Mouse (Mus musculus) liver (tissue): Measurements from ENCODE around the gene Mlec.
A peak's percentile ranks its signal among the peaks of the same experiment; 100 is the strongest.
"Not testable (repeated sequence)": the region's sequence is repeated elsewhere in the genome, so short reads cannot be mapped to it uniquely, and the experiment has no call there.

ENCODE experiments used
- DNase-seq: peaks from one replicate; pipeline ENCODE4 v3.0.0-alpha.2; 2020; ENCODE audit warnings: mixed read lengths

Mlec gene

DNA sequence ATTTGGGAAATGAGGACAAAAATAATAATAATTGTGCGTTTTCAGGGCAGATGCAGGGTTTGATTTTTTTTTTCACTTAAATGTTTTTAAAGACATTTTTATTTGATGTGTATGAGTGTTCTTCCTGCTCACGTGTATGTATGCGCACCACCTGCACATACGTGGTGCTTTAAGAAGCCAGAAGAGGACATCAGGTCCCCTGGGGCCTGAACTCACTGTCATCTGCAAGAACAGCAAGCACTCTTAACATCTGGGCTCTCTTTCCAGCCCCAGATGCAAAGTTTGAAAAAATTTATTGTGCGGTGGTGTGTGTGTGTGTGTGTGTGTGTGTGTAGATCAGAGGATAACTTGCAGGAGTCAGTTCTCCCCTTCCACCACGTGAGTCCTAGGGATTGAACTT is 19.9 kb upstream of the Mlec start:
- DNase-seq = no peak

GRCm38 (mm10) chr5:115174554-115174953 is 16.6 kb upstream of the Mlec start:
- DNase-seq = no peak

DNA sequence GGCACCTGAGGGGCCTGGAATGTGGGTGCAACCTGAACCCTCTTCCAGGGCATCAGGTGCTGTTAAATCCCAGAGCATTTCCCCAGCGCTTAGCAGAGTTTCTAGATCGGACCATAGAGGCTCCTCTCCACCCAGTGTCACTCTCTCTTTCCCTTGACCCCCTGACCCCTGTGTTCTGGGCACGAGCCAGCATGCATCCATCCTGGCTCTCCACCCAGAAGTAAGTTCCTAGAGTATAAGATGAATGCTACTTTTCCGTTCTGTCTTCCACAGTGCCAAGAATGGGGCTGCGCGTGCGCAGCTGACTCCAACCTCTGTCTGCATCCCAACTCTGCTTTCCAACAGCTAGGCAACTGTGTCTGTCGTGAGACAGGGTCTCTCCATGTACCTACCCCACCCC is 12.2 kb upstream of the Mlec start:
- no peak for DNase-seq

DNA sequence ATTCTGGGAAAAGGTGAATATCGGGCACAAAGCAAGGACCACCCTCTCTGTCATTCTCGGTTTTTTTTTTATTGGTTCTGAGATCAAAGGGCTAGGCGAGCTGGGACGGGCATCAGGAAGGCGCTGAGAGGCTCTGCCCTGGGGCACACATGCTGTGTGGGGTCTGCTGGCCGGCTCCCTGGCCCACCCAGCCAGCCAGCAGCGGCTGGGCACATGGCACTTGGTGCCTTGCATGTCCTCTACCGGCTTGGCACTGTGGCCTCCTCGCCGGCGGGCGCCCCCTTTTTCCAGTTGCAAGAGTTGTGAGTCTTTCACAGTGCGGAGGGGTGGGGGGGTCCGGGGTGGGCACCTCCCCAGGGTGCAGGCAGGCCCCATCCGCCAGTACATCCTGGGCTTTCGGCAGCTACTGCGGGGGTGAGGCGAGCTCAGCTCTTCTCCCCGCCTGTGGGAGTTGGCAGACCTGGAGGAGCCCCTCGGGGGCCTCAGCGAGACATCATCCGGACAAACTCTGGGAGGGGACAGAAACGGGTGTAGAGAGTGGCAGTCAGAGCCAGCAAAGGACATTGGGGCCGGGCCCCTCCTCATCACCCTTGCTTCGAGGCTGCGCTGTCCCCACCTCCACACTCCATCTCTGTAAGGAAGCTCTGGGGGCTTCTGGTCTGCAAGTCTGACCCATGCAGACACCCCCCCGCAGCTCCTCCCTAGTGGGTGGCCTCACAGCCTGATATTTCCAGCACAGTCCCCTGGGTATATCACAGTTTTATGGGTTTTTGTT is 10.8 kb upstream of the Mlec start:
- DNase-seq = no peak

- peak; percentile 29 for DNase-seq
These were observed 9.4 kb upstream of the Mlec start for GRCm38 (mm10) chr5:115167396-115167795.

DNA sequence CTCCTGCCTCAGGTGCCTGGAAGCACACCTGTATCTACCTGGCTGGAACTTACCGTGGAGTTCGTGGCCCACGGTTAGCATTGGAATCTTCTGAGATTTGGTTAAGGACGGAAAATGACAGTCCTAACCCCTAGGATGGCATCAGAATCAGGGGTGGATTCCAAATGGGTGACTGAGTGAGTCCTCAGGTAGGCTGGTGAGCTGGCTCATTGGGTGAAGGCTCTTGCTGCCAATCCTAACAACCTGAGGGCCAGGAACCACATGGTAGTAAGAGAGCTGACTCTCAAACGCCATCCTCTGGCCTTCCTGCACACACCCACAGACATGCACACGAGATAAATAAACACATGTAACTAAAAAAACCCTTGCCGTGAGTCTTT is 8.8 kb upstream of the Mlec start:
- DNase-seq = no peak

GRCm38 (mm10) chr5:115165895-115166814 is 8.2 kb upstream of the Mlec start:
- DNase-seq = peak; percentile 23

DNA sequence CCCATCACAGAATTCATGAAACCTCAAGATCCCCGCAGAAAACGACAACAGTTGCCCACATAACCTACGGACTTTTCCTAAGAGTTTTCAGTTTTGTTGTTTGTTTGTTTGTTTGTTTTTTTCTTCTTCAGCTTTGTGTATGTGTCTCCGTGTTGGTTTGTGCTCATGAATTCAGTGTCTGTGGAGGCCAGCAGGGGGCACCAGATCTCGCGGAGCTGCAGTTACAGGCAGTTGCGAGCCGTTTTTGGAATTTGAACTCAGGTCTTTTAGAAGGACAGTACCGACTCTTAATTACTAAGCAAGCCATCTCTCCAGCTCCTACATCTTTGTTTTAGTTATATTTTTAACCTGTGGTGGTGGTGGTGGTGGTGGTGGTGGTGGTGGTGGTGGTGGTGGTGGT is 7.4 kb upstream of the Mlec start:
- DNase-seq = peak; percentile 50

- DNase-seq = not testable (repeated sequence)
These were observed 6.5 kb upstream of the Mlec start for GRCm38 (mm10) chr5:115164446-115164845.

GRCm38 (mm10) chr5:115163563-115163962 is 5.6 kb upstream of the Mlec start:
- peak; percentile 60 for DNase-seq

DNA sequence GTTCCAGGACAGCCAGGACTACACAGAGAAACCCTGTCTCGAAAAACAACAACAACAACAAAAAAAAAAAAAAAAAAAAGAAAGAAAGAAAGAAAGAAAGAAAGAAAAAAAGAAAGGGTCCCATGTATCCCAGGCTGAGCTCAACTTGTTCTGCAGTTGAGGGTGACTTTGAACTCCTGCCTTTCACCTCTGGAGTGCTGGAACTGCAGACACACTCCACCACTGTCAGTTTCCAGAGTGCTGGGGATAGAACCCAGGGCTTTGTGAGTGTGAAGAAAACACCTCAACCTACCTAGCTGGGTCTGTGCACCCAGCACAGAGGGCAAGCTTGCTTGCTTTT is 3.9 kb upstream of the Mlec start:
- DNase-seq = not testable (repeated sequence)

GRCm38 (mm10) chr5:115161064-115161939 is 3.3 kb upstream of the Mlec start:
- DNase-seq = no peak

GRCm38 (mm10) chr5:115160655-115161054 is 2.7 kb upstream of the Mlec start:
- no peak for DNase-seq

GRCm38 (mm10) chr5:115159165-115159564 is 1.2 kb upstream of the Mlec start:
- DNase-seq = no peak

DNA sequence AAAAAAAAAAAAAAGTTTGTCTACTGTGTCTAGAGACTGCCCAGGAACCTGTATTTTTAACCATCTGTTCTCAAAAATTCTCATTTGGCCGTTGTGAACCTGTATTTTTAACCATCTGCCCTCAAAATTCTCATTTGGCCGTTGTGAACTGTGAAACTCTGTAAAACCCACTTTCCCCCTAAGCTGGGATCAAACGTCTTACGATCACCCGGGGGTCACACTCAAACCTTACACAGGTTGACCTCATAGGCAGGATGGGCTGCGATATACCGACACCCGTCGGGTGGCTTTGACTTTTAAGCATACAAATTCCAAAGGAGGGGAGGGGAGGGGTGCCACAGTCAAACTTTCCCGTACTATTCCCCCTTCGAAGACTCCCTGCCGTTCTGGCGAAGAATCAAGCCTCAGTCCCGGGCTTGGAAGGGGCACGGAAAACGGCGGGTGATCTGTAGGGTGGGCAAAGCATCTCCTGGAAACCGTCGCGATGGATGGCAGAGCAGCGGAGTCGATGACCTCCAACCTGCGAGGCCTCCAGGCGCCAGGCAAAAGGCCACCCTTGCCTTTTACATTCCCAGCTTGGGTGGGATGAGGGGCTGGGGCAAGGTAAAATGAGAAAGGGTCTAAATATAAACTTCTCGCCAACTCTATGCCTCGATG is 918 bp downstream of the Mlec start:
- peak; percentile 21 for DNase-seq

- DNase-seq = no peak
These were observed 1.6 kb downstream of the Mlec start for GRCm38 (mm10) chr5:115156401-115156800.

DNA sequence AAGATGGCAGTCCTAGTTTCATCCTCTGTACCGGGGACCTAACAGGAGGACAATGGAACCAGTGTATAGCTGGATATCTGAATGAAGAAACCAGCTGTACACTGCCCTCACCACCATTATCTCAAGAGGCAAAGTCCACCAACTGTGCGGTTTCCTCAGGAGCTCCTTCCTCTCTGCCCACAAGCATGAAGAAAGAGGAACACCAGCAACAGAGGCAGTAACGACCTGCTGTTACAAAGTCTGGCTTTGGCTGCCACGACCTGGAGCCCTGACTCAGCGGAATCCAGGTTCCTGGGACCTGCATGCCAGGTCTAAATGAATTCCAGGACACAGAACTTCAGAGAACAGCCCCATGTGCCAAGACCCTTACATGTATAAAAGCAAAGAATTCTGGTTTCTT is 2.1 kb downstream of the Mlec start:
- DNase-seq = peak; percentile 51

- no peak for DNase-seq
These were observed 2.8 kb downstream of the Mlec start for GRCm38 (mm10) chr5:115155156-115155631.

GRCm38 (mm10) chr5:115152132-115152956 is 5.6 kb downstream of the Mlec start:
- DNase-seq = no peak

- DNase-seq = no peak
These were observed 6.5 kb downstream of the Mlec start for GRCm38 (mm10) chr5:115151457-115151856.

- no peak for DNase-seq
These were observed 7.0 kb downstream of the Mlec start for GRCm38 (mm10) chr5:115150991-115151390.
